Mouse (Mus musculus) inflammation-experienced regulatory T-cells, adult 6 months (primary cell): ENCODE results near the gene 1700028P14Rik. TPM values are rescaled to one million over a fixed set of nuclear protein-coding genes. Genes with fewer than 3 reads are reported as not detected.
"Not testable (repeated sequence)": the region's sequence is repeated elsewhere in the genome, so short reads cannot be mapped to it uniquely, and the experiment has no call there.

Experiments used
- ATAC-seq: one replicate; pipeline ENCODE4 v1.8.0; 2017
- polyA plus RNA-seq, 3 experiments: library from polyadenylated mRNA; unstranded; fragments of 100-300 nt; shearing (Covaris generic); gene quantifications; one replicate each; pipeline ENCODE4 v1.2.1; 2017

Gene 1700028P14Rik
- not detected for polyA plus RNA-seq

- ATAC-seq, result no peak
These were observed at the start of gene 1700028P14Rik for GRCm38 (mm10) chr19:23652644-23653043. TSS of gene 1700028P14Rik (minus strand) at chr19:23652812.

- ATAC-seq, result no peak
These were observed 46.5 kb upstream of the 1700028P14Rik start for GRCm38 (mm10) chr19:23699131-23699530.

DNA sequence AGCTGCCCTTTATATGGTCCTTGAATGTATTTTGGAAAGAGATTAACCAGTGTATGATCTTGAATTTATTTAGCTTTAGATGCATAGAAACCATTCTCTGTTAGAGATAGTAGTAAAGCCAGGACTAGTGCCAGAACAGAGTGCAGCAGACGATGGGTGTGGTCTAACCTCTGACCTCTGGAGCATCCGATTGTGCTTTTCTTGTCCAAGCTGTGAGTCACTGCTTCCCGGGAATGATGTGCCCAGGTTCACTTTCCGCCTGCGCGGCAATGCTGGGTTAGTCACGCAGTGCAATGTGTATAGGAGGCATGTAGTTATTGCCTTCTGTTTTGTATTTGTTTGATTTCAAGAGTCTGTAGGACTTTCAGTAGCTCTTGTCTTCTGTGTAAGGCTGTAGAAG is 45.8 kb upstream of the 1700028P14Rik start:
- ATAC-seq, result no peak

GRCm38 (mm10) chr19:23697861-23698260 is 45.2 kb upstream of the 1700028P14Rik start:
- no peak for ATAC-seq

GRCm38 (mm10) chr19:23694344-23694743 is 41.7 kb upstream of the 1700028P14Rik start:
- no peak for ATAC-seq

DNA sequence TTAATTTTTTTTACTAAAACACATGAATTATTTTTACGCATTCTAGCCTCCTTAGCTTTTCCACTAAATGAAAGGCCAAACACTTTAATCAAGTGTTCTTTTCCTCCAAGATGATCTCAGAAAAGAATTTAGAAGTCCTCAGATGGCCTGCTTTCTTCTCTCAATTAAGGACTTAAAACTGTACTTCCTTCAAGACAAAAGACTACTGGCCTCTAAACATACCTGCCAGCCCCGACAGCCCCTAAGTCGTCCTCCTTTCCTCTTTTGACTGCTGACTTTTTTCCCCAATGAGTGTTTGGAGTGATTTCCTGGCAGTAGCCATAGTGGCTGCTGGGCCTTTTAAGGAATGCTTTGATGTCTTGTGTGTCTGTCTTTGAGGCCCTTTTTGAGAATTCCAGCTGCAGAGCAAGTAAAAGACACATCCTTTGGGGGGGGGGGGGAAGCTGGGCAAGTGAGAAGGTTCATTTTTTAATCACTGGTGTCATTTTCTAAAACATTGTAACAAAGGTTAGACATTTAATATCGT is 35.9 kb upstream of the 1700028P14Rik start:
- ATAC-seq, result no peak

DNA sequence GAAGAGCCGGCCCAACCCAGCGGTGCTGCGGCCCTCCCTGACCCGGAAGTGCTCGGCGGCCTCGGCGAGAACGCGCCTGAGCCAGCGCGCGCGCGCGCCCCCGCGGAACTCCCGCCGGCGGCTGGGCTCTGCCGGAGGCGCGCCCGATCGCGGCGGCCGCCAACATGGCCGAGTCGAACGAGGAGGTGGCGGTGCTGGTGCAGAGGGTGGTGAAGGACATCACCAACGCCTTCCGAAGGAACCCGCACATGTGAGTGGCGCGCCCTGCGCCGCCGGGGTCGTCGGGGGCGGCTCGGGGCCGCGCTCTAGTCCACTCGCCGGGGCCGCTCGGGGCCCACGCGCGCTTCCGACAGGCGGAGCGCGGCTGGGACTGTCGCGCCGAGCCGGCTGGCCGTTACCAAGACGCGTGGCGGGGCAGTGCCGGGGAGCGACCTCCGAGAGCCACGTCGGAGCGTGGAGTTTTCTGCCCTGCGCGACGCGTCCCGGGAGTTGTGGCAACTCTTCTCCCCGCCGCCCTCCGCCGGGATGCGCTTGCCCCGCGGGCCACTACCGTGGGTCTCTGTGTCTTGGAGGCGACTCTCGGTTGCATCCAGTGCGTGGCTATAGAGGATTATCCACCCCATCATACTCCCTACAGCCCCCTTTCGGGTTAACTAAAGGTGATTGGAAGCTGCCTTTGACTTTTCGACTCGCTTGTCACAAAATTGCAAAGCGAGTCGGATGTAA is 34.8 kb upstream of the 1700028P14Rik start, which contains the start of gene Ptar1:
TSS of gene Ptar1 (plus strand) at position 134 of the 726 bp plus-strand sequence.
- ATAC-seq, result peak; percentile 82

DNA sequence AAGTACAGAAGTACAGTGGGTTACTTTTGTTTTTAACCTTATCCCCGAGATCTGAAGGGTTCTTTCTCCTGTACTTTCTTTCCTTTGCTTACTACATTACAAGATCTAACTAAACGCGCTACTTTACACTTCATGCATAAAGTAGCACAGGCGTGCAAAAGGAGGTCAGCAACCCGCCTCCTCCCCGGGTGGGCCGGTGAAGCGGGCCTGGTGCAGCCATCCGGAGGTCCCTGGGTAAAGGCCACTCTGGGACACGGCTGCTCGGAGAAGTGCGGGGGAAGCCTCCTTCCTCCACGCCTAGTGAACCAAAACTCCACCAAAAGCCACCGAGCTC is 34.3 kb upstream of the 1700028P14Rik start:
- no peak for ATAC-seq

GRCm38 (mm10) chr19:23675656-23676055 is 23.0 kb upstream of the 1700028P14Rik start:
- ATAC-seq, result not testable (repeated sequence)

DNA sequence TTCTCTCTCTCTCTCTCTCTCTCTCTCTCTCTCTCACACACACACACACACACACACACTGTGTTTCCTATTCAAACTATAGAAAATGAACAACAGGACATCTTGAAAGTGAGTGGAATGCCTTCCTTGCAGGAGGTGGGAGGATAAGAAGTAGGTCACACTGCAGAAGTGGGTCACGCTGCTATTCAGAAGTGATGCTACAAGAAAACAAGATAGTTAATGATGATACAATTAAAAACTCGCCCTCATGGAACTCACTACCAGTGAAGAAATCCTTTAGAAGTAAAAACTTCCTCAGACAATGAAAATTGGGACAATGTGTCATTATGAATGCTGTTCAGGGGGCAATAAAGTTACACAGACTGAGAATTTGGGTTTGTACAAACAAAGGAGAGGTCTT is 20.4 kb upstream of the 1700028P14Rik start:
- ATAC-seq, result no peak

GRCm38 (mm10) chr19:23668142-23668655 is 15.6 kb upstream of the 1700028P14Rik start:
- no peak for ATAC-seq

DNA sequence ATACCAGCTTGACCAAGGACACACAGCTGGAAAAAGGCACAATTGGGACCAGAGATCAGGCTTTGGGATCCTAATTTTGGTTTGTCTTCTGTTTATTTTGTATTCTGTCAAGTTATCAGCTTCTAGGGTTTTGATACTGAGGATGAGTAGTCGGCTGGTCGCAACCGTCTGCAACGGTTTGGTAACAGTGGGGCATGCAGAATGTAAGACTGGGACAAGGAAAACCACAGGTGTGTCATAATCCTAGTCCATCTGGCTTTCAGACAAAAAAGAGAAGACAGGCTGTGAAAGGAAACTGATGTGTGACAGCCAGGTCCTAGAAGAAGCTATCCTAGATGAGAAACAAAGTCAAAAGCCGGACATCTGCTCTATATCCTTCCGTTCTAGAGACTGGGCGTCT is 11.5 kb upstream of the 1700028P14Rik start:
- no peak for ATAC-seq

- no peak for ATAC-seq
These were observed 5.7 kb upstream of the 1700028P14Rik start for GRCm38 (mm10) chr19:23658350-23658749.

- ATAC-seq, result no peak
These were observed 4.8 kb upstream of the 1700028P14Rik start for GRCm38 (mm10) chr19:23657261-23657932.

DNA sequence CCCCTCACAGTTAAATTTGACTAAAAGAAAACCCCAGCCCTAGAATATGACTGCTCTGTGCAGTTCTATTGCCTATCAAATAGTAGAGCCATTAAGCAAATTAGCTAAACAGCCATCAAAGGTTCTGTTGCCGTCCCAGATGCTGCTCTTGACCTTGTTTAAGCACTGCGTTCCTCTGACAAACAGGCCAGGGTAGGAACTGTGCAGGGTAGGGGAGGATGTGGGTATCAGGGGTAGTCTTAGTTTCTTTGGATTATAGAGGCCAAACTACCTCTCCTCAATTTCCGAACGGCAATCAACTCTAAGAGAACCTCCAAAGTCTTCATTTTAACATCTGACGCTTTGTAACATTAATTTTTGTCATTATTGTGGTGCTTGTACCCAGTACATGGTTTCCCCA is 542 bp upstream of the 1700028P14Rik start:
- no peak for ATAC-seq

- no peak for ATAC-seq
These were observed 5.3 kb downstream of the 1700028P14Rik start for GRCm38 (mm10) chr19:23647308-23647707.

DNA sequence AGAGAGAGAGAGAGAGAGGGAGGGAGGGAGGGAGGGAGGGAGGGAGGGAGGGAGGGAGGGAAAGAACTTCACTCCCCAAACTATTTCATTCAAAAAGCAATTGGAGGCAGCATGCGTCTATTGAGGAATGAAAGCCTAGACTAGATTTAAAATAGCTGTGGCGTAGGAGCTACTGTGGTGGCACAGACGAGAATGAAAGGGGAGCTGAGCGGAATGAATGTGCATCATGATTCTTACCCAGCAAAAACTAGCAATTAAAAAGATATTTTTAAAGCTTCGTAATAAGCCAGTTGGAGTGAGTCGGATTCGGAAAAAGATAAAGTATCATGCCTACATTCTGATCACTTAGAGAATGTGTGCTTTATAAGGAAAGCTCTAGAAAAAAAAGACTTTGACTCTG is 7.3 kb downstream of the 1700028P14Rik start:
- no peak for ATAC-seq

- no peak for ATAC-seq
These were observed 8.8 kb downstream of the 1700028P14Rik start for GRCm38 (mm10) chr19:23643819-23644218.

DNA sequence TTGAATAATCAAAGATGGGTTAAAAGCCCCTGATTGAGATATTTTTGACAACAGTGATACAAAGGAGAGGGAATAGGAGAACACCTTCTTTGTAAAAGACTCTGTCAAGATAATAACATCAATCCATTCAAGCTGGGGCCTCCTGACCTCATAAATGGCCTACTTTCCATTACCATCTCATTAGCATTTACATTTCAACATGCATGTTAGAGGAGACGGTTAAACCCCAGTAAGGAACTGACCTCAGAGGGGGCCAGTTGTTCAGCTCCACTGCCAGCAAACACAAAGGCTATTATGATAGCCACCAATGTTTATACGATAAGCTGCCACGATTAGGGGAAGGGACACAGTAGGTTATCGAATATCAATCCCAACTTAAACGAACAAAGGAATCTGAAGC is 15.8 kb downstream of the 1700028P14Rik start:
- ATAC-seq, result no peak

DNA sequence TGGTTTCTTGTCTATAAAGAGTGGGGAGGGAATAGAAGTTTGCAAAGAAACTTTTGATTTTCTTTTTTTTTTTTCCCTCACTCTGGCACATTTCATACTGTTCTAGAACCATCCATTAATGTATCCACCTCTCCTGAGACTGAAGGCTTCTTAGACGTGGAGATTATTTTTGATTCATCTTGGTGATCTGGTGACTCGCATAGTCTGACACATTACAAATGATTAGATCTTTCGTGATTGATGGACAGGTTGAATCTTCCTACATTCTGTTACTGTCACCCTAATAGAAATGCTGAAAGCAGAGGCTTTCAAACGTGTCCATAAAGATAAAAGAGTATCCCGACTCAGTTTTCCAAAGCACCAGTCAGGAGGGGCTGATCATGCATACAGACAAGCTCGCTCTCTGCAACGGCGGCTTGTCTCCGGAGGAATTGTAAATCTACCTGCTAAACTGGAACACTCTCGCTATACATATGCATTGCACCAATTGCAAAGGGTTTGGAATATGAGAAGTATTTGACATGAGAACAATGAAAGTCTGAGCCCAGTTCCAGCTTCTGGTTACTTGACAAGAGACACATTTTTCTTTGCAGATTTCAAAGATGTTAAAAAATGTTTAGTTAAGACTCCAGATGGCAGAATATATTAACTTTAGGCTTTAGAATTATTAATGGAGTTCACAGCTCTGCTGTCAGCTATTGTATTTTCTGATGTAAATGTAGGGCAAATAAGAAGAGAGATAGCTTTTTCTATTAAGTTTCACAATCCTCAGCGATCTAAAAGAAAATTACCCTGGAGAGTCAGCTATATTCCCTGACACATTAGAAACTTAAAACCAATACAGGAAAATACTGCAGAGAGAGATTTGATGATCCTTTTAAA is 20.8 kb downstream of the 1700028P14Rik start:
- ATAC-seq, result no peak

GRCm38 (mm10) chr19:23614268-23614667 is 38.3 kb downstream of the 1700028P14Rik start:
- no peak for ATAC-seq

GRCm38 (mm10) chr19:23609724-23610123 is 42.9 kb downstream of the 1700028P14Rik start:
- ATAC-seq, result no peak

DNA sequence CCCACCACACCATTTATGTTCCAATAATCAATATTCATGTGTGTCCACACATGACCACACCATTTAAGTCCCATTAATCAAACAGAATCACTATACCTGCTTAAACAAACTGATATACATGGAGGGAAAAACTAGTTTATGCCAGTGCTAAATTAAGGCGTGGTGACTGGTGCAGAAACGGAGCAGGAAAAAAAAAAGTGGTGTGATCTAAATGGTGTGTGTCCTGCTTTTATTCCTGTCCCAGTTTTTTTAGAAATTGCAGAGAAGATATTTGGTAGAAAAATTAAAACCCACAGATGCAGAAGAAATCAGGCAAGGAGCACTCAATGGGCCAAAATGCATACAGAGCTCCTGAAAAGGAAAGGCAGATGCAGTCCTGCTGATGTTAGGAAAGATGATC is 44.7 kb downstream of the 1700028P14Rik start:
- ATAC-seq, result no peak
